17 mouse cellular contexts compared by ENCODE assay signal in the genomic region with DNA sequence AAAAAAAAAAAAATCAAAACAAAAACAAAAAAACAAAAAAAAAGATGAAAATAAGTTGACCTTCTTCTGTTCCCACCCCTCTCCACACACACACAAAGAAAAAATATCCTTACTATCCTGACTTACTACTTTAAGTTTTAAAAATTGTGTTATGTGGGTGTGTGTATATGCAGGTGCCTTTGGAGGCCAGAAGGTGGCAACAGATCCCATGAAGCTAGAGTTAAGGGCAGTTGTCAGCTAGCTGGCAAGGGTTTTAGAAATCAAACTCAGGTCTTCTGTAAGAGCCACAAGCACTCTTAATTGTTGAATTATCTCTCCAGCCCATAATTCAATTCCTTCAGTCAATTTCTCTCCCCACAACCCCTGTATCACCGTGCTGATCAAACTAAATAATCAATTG. TPM values are rescaled to one million over a fixed set of nuclear protein-coding genes. Genes with fewer than 3 reads are reported as not detected.
DNase-seq lines count a peak whose midpoint lies in the region; ATAC-seq and TF ChIP-seq lines count a peak whose summit lies in the region.
"Had no signal": no experiment of that assay in that cellular context is flagged by ENCODE, and none has a peak within 500 bp of the region (broad histone marks: within the 10 kb centered on the region; RNA-seq: fewer than 3 reads in every experiment).

No protein-coding gene starts in this region.

- TF ChIP-seq POLR2A in lung, adult 2 months (IDR thresholded peaks at IDR 0.05; ENCODE audit: borderline replicate concordance, extremely low read depth, low read depth, low read length): no peak

- H3K4me2 ChIP-seq in forebrain, postnatal 0 days (ENCODE audit: low read depth): no peak overlapping the region
- H3K4me2 ChIP-seq in forebrain, embryonic 15.5 days (replicated peaks): no peak overlapping the region
- H3K4me2 ChIP-seq: forebrain, embryonic 12.5 days; heart, embryonic 15.5 days; midbrain, embryonic 15.5 days; neural tube, embryonic 13.5 days had no signal

- no peaks in the 10 kb centered on the region for H3K4me1 ChIP-seq in forebrain, postnatal 0 days (ENCODE audit: insufficient read depth)
- H3K4me1 ChIP-seq in forebrain, embryonic 15.5 days: no peaks in the 10 kb centered on the region
- no peaks in the 10 kb centered on the region for H3K4me1 ChIP-seq in lung, adult 2 months (ENCODE audit: control insufficient read depth, insufficient read depth, low read length)
- no peaks in the 10 kb centered on the region for H3K4me1 ChIP-seq in limb, embryonic 10.5 days
- H3K4me1 ChIP-seq: forebrain, embryonic 12.5 days; heart, embryonic 15.5 days; midbrain, embryonic 15.5 days; neural tube, embryonic 13.5 days had no signal

- no peak overlapping the region for H3K4me3 ChIP-seq in forebrain, postnatal 0 days (ENCODE audit: low read depth, low read length)
- no peak overlapping the region for H3K4me3 ChIP-seq in forebrain, embryonic 15.5 days
- no peak overlapping the region for H3K4me3 ChIP-seq in lung, adult 2 months (replicated peaks; ENCODE audit: extremely low read depth, low read depth, low read length)
- no peak overlapping the region for H3K4me3 ChIP-seq in limb, embryonic 10.5 days
- H3K4me3 ChIP-seq: forebrain, embryonic 12.5 days; heart, embryonic 15.5 days; midbrain, embryonic 15.5 days; neural tube, embryonic 13.5 days had no signal

- peak; percentile 41 for TF ChIP-seq CTCF in forebrain, postnatal 0 days (IDR thresholded peaks at IDR 0.05; ENCODE audit: low read depth)
- TF ChIP-seq CTCF in lung, adult 2 months (IDR thresholded peaks at IDR 0.05; ENCODE audit: insufficient read depth, low read length): 0 out of 2 replicates have a peak, but pooled peaks have one; percentile 10

- no peaks in the 10 kb centered on the region for H3K27me3 ChIP-seq in forebrain, postnatal 0 days (ENCODE audit: insufficient read depth, low read length)
- H3K27me3 ChIP-seq in forebrain, embryonic 15.5 days: no peaks in the 10 kb centered on the region
- H3K27me3 ChIP-seq in limb, embryonic 10.5 days (ENCODE audit: low read depth, poor library complexity, severe bottlenecking): no peaks in the 10 kb centered on the region
- H3K27me3 ChIP-seq: forebrain, embryonic 12.5 days; heart, embryonic 15.5 days; midbrain, embryonic 15.5 days; neural tube, embryonic 13.5 days had no signal

- 97% methylated on average over 1 of the region's 1 CpGs for WGBS in forebrain, postnatal 0 days
- 81% methylated on average over 1 of the region's 1 CpGs for WGBS in forebrain, embryonic 15.5 days
- WGBS in lung, adult 2 months: 77% methylated on average over 1 of the region's 1 CpGs
- WGBS in limb, embryonic 10.5 days: 89% methylated on average over 1 of the region's 1 CpGs

- no peak overlapping the region for H3K9ac ChIP-seq in forebrain, postnatal 0 days
- H3K9ac ChIP-seq in forebrain, embryonic 15.5 days (replicated peaks): no peak overlapping the region
- H3K9ac ChIP-seq: forebrain, embryonic 12.5 days; heart, embryonic 15.5 days; midbrain, embryonic 15.5 days; neural tube, embryonic 13.5 days had no signal

- no peak overlapping the region for H3K27ac ChIP-seq in forebrain, postnatal 0 days (ENCODE audit: low read depth, low read length)
- H3K27ac ChIP-seq in forebrain, embryonic 15.5 days (replicated peaks): no peak overlapping the region
- H3K27ac ChIP-seq in limb, embryonic 10.5 days: no peak overlapping the region
- H3K27ac ChIP-seq: forebrain, embryonic 12.5 days; heart, embryonic 15.5 days; midbrain, embryonic 15.5 days; neural tube, embryonic 13.5 days had no signal

- no peaks in the 10 kb centered on the region for H3K9me3 ChIP-seq in forebrain, postnatal 0 days (ENCODE audit: low read length)
- no peaks in the 10 kb centered on the region for H3K9me3 ChIP-seq in forebrain, embryonic 15.5 days
- no peaks in the 10 kb centered on the region for H3K9me3 ChIP-seq in limb, embryonic 10.5 days (replicated peaks)
- H3K9me3 ChIP-seq: forebrain, embryonic 12.5 days; heart, embryonic 15.5 days; midbrain, embryonic 15.5 days; neural tube, embryonic 13.5 days had no signal

- no peaks in the 10 kb centered on the region for H3K36me3 ChIP-seq in forebrain, postnatal 0 days (ENCODE audit: insufficient read depth)
- H3K36me3 ChIP-seq in forebrain, embryonic 15.5 days: no peaks in the 10 kb centered on the region
- no peaks in the 10 kb centered on the region for H3K36me3 ChIP-seq in limb, embryonic 10.5 days
- H3K36me3 ChIP-seq: forebrain, embryonic 12.5 days; heart, embryonic 15.5 days; midbrain, embryonic 15.5 days; neural tube, embryonic 13.5 days had no signal

- ATAC-seq in forebrain, postnatal 0 days: no peak
- no peak for ATAC-seq in forebrain, embryonic 15.5 days (replicated peaks)
- ATAC-seq in megakaryocyte progenitor cell, adult 5-6 weeks (replicated peaks; ENCODE audit: poor library complexity): peak; percentile 77
- no peak for ATAC-seq in inflammation-experienced regulatory T-cells, adult 6 months
- ATAC-seq: midbrain, embryonic 15.5 days had no signal

- DNase-seq in forebrain, postnatal 0 days: no peak
- no peak for DNase-seq in lung, adult 2 months
- no peak for DNase-seq in lung, postnatal 36 days
- DNase-seq in R1 (ENCODE audit: low read depth, low spot score): peak; percentile 14
- DNase-seq in limb, embryonic 10.5 days (ENCODE audit: low spot score): no peak
- DNase-seq: gastrocnemius, postnatal 14 days; lung, postnatal 10 days; thymus, postnatal 25 days had no signal

RNA-seq across cellular contexts. Expression of a gene that starts 22.8 kb away (rescaled TPM):
- 30.7 and 36.7 TPM in 2 replicates for total RNA-seq in forebrain, postnatal 0 days (2014; rRNA removed)
- 25.9 and 37.1 TPM in 2 replicates for polyA plus RNA-seq in forebrain, postnatal 0 days (2015; fragmentation: Nextera tagmentation; extraction: Ambion mirVana)
- polyA plus RNA-seq in forebrain, embryonic 15.5 days (2015; fragmentation: Nextera tagmentation; extraction: Ambion mirVana): 17.3 and 18.8 TPM in 2 replicates
- polyA plus RNA-seq in lung, adult 2 months (2012; rRNA removed): 25.3 and 35.9 TPM in 2 replicates
- total RNA-seq in megakaryocyte progenitor cell, adult 5-6 weeks (2015): not detected in 2 replicates
- not detected in 2 replicates for total RNA-seq in megakaryocyte progenitor cell, adult 5-6 weeks (2017)
- 1.5 and 3.5 TPM in 2 replicates for polyA plus RNA-seq in limb, embryonic 10.5 days (2016; fragmentation: Nextera tagmentation; extraction: Ambion mirVana)
- polyA plus RNA-seq in inflammation-experienced regulatory T-cells, adult 6 months (2017; shearing (Covaris generic)): under 1 TPM in 2 of 3 experiments, not detected in 1; 0.28 to 0.83 TPM
- total RNA-seq: gastrocnemius, postnatal 14 days had no signal

RNA-seq across cellular contexts. Expression of a gene that starts 27.0 kb away (rescaled TPM):
- total RNA-seq in forebrain, postnatal 0 days (2014; rRNA removed): not detected in 2 replicates
- polyA plus RNA-seq in forebrain, postnatal 0 days (2015; fragmentation: Nextera tagmentation; extraction: Ambion mirVana): 0.11 TPM in 1 of 2 replicates, not detected in the other
- 0.09 TPM in 1 of 2 replicates, not detected in the other for polyA plus RNA-seq in forebrain, embryonic 15.5 days (2015; fragmentation: Nextera tagmentation; extraction: Ambion mirVana)
- polyA plus RNA-seq in lung, adult 2 months (2012; rRNA removed): 0.05 TPM in 1 of 2 replicates, not detected in the other
- total RNA-seq in megakaryocyte progenitor cell, adult 5-6 weeks (2015): 0.64 and 2.4 TPM in 2 replicates
- 1.4 and 1.8 TPM in 2 replicates for total RNA-seq in megakaryocyte progenitor cell, adult 5-6 weeks (2017)
- 0.23 and 0.29 TPM in 2 replicates for polyA plus RNA-seq in limb, embryonic 10.5 days (2016; fragmentation: Nextera tagmentation; extraction: Ambion mirVana)
- not detected for polyA plus RNA-seq in inflammation-experienced regulatory T-cells, adult 6 months (2017; shearing (Covaris generic))
- total RNA-seq: gastrocnemius, postnatal 14 days; left cerebral cortex, postnatal 14 days had no signal
- polyA plus RNA-seq: intestine, embryonic 14.5 days had no signal
